Mouse (Mus musculus) frontal cortex, adult 2 months (tissue): Measurements from ENCODE around the gene Erv3. TPM values are rescaled to one million over a fixed set of nuclear protein-coding genes. Genes with fewer than 3 reads are reported as not detected.
"Not testable (repeated sequence)": the region's sequence is repeated elsewhere in the genome, so short reads cannot be mapped to it uniquely, and the experiment has no call there.

ENCODE experiments used
- DNase-seq, 2 experiments: peaks; one replicate each; pipeline ENCODE4 v3.0.0; 2022; ENCODE audit warnings: low spot score in 1 of 2; ENCODE audit errors: extremely low spot score in 1 of 2
- polyA plus RNA-seq: library from polyadenylated mRNA; depleted of rRNA; stranded (reverse); fragments of >200 nt; gene quantifications from 2 replicates; pipeline ENCODE4 v1.2.3, GENCODE M21; 2012

The Erv3 gene
- polyA plus RNA-seq, 1 experiment = 0.48 TPM

DNA sequence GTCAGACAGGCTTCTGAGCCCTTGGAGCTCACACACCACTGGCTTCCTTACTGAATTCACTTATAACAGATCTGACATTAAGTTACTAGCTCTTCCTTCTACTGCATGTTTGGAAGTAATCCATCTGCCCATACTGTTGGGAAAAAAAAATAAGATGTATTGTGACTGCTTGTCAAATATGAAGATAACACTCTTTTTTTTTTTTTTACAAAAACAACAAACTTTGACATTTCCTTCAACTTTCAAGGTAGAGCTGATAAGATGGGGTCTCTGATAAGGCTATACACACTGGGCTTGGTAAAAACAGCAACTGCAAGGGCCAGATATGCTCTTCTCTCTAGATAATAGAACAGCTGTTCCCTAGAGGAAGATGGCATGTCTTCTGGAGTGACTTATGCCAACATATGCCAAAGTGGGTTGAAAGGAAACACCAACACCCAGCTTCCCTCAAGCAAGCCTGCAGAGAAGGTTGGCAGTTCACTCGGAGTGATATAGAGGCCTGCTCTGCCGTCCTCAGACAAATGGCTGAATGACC, 4.8 kb upstream of the Erv3 start:
- no peak for DNase-seq

DNA sequence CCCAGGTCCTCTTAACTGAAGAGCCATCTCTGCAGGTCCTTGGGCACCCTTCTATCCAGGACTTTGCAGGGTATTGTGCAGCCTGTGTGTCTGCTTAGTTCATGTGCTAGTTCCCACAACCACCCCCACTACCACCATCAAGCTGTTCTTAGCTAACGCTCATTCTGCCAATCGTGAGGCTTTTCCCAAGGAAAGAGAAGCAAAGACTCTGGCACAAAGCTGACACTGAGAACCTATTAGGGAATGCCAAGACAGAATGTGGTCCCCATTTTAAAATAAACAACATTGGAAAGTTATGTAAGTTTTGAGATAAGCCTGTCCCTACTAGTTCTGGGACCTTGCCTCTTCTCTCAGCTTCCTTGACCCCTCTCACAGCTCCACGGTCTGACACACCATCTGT, 3.9 kb upstream of the Erv3 start:
- no peak for DNase-seq

DNA sequence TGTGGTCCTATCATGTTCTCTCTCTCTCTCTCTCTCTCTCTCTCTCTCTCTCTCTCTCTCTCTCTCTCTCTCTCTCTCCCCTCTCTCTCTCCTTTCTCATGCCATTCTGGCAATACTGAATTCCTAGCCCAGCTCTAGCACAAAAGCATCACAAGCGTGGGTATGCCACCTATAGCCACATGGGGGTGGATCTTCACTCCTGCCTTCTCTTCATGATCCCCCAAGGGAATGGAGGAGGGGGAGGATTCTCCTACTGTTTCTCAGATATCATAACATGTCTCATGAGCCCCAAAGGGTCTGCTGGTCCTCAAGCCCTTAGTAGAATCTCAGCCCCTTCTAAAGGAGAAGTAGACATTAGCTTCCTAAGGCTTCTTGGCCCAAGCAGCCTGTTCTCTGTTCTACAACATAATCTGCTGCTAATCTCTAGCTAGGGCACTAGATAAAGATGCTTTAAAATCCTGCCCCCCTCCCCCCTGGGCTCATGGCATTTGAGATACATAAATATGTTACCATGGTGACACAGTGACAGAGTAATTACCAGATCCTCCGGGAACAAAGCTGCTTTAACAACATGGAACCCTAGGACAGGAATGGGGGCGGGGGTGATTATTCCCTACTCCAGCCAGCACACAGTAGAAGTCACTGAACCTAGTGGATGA, 3.2 kb upstream of the Erv3 start:
- DNase-seq = no peak

DNA sequence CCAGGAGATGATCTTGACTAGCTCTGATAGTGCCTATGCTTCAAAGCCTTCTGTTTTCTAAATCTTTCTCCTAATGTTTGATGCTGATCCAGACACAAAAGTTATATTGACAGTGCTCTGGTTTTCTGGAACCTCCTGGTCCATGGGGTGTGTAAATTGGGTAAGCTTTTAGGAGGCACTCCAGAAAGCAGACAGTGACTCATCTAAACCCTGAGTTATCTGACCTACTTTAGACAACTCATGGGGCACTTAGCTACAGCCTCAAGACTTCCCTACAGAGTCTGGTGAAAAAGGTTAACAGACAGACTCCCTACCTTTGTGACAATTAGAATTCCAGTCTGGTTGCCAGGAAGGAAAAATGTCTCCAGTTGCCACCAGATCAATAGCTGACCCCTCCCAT, 1.7 kb downstream of the Erv3 start:
- DNase-seq = no peak

DNA sequence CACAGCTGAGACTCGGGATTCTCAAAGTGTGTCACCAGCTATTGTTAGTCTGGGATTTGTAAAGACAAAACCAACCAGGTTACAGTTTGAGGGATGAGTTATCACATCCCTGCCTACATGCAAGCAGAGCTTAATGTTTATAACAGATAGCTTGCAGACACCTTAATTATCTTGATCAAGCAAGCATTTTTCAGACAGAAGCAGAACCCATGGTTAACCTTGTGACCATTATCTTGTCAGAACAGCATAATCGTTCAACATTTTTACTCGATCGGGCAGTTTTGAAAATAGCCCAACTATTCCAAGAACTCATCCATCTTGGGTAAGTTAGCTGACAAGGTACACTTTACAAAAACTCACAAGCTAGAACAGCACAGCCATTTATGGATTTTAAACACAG, 5.8 kb downstream of the Erv3 start:
- no peak for DNase-seq

DNA sequence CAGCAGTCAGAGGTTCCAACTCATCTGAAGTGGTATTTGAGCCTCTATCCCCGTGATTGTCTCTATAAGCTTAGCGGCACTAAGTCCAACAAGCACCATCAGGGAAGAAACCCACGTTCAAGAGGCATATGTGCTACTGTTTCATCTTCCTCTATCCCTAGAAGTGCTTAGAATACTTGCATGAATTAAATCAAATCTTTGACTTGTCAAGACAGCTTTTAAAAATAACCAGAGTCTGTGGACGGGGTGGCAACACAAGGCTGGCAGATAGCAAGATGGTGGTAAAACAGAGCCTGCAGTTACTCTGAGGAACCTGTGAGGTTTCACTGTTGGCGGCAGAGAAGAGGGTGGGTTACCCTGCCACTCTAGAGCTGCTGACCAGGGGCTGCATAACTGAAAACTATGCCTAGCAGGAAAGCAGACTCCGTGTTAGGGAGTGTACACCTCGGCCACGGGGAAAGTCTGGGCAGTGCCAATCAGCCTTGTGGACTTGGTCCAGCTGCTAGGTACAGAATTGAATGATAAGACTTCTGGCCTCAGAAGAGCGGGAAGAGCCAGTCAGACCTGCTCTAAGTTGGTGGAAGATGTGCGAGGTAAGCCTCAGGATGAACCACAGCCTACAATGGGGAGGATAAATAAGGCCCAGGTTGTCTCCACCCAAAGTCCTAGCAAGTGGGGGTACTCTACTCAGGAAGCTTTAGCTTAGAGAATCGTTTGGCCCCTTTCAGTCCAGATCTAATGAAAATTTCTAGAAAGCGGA, 8.0 kb downstream of the Erv3 start:
- DNase-seq = peak; percentile 62 to 71

DNA sequence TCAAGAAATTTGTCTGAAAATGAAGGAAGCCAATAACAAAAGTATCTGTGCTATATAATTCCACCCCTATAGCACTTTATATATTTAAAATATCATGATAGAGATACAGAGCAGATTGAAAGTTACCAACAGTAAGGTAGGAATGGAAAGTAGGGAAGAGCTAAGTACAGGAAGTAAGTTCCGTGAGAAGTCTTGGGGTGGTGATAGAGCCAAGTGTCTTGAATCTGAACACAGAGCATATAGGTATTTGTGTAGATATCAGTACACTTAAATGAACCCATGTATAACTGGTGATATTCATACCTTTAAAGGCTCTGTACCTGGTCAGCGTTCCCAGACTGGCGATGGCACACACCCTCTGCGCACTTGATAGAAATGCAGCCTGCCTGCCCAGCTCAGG, 9.5 kb downstream of the Erv3 start:
- DNase-seq = no peak

DNA sequence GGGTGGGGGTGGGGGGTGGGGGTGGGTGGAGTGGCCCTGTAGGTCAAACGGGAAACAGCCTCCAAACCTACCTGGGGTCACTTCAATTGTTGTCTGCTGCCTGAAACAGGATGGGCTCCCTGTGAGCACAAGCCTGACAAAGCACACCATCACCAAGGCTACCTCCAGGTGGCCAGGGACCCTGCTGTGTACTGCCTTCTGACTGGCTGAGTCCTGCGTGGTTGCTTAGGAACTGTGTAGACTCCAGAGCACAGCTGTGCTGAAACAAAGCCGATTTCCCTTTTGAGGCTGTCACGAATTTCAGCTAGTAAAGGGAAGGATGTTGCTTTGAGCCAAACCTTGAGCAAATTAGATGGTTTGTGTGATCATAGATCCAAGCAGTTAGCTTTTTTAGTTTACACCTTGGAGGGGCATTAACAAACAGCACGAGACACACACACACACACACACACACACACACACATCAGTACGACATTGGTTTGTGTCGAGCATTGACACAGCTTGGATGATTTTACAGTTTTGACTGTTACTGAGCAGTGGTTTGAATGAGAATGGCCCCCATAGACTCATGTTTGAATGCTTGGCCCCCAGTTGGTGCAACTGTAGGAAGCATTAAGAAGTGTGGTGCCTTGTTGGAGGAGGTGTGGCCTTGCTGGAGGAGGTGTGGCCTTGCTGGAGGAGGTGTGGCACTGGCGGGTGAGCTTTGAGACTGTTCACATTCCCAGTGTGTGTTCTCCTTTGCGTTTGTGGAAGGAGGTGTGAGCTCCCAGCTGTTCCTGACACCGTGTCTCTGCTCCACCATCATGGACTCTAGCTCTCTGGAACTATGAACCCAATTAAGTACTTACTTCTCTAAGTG, 11.8 kb downstream of the Erv3 start:
- DNase-seq = peak; percentile 72 to 77

DNA sequence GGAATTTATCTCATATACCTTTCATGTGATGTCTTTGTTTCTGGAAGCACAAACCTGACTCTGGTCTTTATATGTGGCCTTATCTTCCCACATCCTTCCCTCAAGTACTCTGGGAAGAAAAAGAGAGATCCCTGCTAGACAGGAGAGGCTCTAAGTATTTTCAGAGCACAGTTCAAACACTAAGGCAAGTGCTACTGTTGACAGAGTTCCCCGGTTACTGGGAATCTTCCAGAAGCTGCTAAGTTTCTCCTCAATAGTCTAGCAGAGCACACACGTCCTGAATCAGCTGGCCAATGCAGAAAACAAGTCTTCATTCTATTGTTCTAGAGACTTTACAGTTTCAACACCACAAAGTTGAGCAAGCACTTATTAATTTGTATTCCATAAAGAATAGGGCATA, 12.7 kb downstream of the Erv3 start:
- no peak for DNase-seq

DNA sequence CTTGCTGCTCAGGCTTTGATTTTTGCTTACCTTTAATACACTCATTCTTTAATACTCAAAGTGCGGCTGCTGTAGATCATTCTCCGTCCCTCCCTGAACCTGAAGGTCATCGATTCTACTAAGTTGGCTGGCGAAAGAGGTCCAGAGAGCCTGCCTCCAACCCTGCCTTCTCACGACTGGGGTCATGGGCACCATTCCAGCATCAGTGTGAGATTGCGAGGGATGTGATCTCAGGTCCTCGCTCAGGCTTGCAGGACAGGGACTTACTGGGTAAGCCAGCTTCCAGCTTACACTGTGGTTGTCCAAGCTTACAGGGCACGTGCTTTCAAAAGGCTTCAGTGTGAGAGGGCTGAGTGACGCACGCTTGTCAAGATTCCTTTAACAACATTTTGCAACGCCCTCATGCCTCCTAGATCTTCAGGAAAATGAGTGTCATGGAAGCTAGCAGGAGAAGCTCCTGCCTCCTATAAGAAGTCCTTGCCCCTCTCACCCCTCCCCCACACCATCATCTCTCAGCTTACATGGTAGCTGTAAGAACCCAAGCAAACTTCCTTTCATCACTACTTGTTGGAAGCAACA, 13.3 kb downstream of the Erv3 start:
- DNase-seq = no peak

DNA sequence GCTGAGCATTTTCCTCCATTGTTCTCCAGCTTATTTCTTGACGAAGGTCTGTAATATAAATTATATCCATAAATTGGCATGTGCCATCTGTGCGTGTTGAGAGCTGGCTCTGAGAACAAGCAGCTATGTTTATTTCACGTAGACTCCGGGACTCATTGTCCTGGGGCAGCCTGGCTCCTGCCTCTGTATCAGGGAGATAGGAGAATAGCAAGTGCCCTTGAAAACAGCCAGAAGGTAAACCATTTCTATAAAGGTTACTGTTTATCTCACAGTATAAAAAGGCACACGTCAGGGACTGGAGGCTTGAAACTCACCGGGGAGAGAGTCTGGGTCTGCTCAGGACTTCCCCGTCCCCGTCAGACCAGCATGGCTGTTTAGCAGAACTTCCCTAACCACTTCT, 13.9 kb downstream of the Erv3 start:
- DNase-seq = no peak

DNA sequence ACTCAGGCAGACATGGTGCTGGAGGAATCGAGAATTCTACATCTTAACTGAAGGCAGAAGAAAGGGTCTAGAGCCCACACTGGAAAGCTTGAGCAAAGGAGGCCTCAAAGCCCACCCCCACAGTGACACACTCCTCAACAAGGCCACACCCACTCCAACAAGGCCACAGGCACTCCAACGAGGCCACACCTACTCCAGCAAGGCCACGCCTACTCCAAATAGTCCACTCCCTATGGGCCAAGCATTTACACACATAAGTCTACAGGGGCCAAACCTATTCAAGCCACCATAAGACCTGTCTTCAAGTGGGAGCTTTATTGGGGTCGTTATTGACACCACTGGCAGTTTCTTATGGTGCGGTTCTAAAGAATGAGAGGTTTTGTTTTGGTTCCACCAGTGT, 17.0 kb downstream of the Erv3 start:
- DNase-seq = no peak

DNA sequence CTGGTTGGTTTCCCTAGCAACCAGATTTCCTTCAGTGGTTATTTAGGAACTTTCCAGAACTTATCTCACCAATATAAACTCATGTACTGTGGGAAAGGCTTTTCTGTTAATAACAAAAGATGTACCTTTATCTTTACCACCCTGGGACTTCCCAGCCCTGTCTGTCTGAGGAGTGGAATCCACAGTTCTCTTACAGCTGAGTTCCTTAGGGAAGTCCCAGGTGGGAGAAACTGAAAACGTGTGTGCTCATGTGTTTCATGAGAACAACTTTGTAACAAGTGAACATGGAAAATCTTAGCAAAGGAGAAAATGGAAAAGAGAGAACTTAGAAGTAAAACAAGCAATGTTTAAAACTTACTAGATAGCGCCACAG, 18.2 kb downstream of the Erv3 start:
- DNase-seq = no peak

DNA sequence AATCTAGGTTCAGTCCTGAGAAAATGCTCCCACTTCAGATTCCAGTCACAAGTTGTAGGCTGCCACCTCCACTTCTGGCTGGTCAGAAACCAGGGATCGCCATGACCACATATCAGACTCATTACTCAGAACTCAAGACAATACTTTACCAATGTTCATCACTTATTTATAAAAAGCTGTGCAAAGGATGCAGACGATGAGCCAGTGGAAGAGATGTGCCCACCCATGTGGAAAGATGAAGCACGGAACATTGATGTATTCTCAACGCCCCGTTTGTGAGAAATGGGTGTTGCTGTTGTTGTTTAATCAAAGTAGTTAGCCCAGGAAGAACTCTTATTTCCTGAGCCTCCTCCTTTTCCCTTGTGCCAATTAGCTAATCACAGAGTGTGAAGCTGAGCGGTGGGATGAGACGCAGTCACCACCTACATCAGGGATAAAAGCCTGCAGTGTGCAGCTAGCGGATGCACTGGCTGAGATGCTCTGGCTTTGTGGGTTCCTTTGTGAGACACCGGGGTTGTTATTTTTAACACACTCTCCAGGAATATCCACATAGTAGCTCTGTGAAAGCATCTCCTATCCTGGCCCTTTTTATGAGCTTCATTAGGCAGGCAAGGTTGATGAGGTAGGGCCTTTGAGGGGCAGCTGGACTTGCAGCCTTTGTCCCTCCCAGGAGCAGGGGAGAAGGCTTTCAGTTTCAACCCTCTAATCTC, 18.8 kb downstream of the Erv3 start:
- DNase-seq = peak in 1 of 2 experiments; percentile 59

DNA sequence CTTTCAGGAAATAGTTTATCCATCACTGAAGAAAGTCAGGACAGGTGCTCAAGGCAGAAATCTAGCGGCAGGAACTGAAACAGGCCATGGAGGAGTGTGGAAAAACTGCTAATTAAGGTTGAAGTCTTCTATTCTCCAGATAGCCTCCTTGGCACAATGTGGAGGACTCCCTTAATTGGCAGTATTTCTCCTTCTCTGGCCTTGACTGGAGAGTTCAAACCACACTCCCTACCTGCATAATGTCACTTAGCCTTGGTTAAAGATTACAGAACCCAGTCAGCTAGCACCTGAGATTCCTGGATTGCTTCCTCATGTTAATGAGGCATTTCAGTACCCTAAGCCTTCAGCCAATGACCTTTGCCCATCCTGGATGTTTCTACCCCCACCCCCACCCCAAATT, 25.3 kb downstream of the Erv3 start:
- no peak for DNase-seq

DNA sequence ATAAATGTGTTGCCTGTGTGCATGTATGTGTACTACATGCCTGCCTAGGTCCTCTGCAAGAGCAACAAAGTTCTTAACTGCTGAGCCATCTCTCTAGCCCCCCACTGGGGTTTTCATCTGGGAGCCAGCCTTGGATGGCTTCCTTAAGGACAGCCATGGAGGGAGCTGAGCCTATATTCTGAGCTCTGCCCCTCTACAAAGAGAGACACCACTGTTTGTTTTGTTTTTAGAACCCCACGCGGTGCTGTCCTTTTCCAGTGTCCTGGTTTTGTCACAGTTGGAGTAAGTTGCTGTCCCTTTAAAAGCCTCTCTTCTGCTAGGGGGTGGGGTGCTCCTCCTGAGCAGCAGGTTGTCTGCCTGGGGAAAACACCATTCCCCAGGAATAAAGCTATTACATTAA, 27.7 kb downstream of the Erv3 start:
- no peak for DNase-seq

DNA sequence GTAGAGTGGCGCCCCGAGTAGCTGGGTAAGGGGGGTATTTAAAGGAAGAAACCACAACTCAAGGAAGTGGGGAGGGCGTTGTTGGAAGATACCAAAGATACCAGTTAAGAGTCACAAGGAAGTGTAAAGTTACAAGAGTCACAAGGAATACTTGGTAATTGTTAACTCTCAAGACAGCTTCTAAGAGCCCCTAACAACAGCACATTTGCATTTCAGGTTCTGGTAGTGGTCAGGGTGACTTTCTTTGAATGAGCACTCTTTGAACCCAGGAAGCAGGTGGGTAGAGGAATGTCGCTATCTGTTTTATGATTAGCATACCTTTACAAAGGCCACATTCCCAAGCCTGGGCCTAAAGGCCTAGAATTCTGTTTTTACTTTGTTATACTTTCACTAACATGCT, 28.6 kb downstream of the Erv3 start:
- DNase-seq = not testable (repeated sequence)

DNA sequence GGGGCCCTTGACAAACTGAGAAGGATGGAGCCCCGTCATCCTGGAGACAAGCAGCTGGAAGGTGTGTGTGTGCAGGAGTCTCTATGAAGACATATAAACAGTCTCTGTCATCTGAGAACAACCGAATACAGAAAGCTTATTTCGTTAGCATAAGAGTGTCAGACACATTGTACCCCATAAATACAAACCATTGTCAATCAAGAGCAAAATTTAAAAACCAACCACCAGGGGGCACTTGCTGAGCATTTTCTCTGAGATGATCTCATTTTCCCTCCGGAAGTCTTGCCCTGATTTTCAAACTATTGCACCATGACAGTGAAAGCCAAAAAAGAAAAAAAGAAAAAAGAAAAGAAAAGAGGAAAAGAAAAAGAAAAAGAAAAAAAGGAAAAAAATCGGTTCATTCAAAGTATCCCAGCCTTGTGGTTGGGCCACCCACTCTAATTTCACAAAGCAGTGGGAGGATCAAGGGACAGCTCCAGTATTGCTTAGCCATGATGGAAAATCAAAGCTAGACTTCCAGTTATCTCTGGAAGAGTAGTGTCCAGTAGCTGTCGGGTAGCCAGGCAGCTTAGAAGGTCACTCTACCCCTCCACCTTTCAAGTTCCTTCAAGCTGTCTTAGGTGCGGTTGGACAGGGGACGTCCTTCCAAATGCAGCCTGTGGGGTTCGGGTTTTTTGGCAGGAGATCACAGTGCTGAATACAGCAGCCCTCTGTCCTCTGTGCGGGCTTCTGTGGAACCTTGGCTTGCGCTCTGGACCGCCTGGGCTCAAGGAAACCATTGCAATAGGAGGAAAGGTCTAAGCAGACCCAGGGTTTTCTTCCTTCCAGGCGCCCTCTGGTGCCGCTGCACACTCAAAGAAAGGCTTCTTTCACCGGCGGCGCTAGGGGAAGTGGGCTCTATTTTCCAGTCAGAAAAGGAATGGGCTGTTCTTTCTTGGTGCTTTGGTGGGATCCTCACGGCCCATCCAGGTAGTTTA, 31.3 kb downstream of the Erv3 start:
- DNase-seq = peak; percentile 55 to 94

DNA sequence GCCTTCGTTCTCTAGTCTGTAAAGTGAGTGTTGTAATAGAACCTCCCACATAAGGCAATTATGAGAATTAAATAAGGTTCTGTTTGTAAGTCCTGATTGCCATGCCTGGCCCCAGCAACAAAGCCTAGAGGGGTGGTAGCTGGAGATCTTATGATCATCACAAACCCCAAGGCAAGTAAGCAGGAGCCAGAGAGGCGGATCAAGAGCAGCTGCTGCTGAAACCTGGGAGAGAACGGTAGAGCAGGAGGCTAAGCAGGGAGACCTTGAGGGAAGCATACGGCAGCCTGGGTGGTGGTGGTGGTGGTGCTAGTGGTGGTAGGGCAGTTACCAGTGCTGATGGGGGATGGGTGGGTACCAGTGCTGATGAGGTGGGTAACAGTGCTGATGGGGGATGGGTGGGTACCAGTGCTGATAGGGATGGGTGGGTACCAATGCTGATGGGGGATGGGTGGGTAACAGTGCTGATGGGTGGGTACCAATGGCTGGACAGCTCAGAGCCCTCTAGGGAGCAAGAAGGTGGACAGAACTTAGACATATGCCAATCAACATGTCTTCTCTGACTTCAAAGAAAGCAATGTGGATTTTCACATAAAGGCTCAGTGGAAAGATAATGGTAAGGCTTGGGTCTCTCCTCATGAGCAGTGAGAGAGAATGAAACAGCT, 32.4 kb downstream of the Erv3 start:
- DNase-seq = no peak
